Mouse (Mus musculus): Measurements from ENCODE around the gene Zfp248.

Gene Zfp248

GRCm38 (mm10) chr6:118455042-118455631, at the start of gene Zfp248:
Gene Zfp248, minus strand, starts transcription at chr6:118455528.
- DNase-seq: peak; percentile 87

- no peak for DNase-seq
These were observed 43.7 kb upstream of the Zfp248 start for GRCm38 (mm10) chr6:118499010-118499409.

GRCm38 (mm10) chr6:118482125-118482524, 26.8 kb upstream of the Zfp248 start:
- DNase-seq: no peak

GRCm38 (mm10) chr6:118478957-118479708, 23.8 kb upstream of the Zfp248 start, which contains the start of gene Zfp9:
Gene Zfp9, minus strand, starts transcription at chr6:118479320.
- peak; percentile 82 for DNase-seq

- DNase-seq: no peak
These were observed 22.8 kb upstream of the Zfp248 start for GRCm38 (mm10) chr6:118477875-118478785.

- no peak for DNase-seq
These were observed 6.9 kb upstream of the Zfp248 start for GRCm38 (mm10) chr6:118462069-118462705.

GRCm38 (mm10) chr6:118457726-118458125, 2.4 kb upstream of the Zfp248 start:
- no peak for DNase-seq

- DNase-seq: no peak
These were observed 876 bp downstream of the Zfp248 start for GRCm38 (mm10) chr6:118454452-118454851.

GRCm38 (mm10) chr6:118431502-118431901, 23.8 kb downstream of the Zfp248 start:
- no peak for DNase-seq

GRCm38 (mm10) chr6:118426666-118427065, 28.7 kb downstream of the Zfp248 start:
- DNase-seq: no peak

GRCm38 (mm10) chr6:118419050-118419920, 36.0 kb downstream of the Zfp248 start, which contains the start of gene Bms1:
Gene Bms1, minus strand, starts transcription at chr6:118419474.
- peak; percentile 96 for DNase-seq

- no peak for DNase-seq
These were observed 44.9 kb downstream of the Zfp248 start for GRCm38 (mm10) chr6:118410428-118410827.

GRCm38 (mm10) chr6:118408510-118408909, 46.8 kb downstream of the Zfp248 start:
- DNase-seq: no peak

- no peak for DNase-seq
These were observed 48.9 kb downstream of the Zfp248 start for GRCm38 (mm10) chr6:118406421-118406820.

GRCm38 (mm10) chr6:118390746-118391145, 64.6 kb downstream of the Zfp248 start:
- no peak for DNase-seq

- DNase-seq: no peak
These were observed 69.4 kb downstream of the Zfp248 start for GRCm38 (mm10) chr6:118385962-118386361.

GRCm38 (mm10) chr6:118381234-118381633, 74.1 kb downstream of the Zfp248 start:
- DNase-seq: no peak

- no peak for DNase-seq
These were observed 74.7 kb downstream of the Zfp248 start for GRCm38 (mm10) chr6:118380630-118381029.

GRCm38 (mm10) chr6:118379451-118380167, 75.7 kb downstream of the Zfp248 start:
- peak; percentile 78 for DNase-seq

- no peak for DNase-seq
These were observed 77.7 kb downstream of the Zfp248 start for GRCm38 (mm10) chr6:118377611-118378010.

Measured in lung, postnatal 14 days (tissue).